Comparison of ENCODE assay signal across 10 mouse cellular contexts in the genomic region with DNA sequence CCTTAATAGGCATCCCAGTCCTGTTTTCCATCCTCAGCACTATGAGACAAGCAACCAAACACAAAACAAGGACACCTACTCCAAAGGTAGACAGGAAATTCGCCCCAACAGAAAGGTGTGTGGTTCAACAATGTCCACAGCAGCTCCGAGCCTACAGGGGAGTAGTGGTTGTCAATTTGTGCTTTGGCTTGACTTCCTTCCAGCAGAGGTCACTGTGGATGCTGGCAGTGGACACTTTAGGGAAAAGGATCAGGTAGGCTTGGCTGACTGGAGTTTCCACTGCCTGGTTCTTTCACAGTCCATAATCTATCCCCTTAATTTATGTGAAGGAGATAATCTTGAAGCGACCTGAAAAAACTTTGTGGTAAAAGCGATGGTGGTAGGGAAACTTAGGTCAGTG. TPM values are rescaled to one million over a fixed set of nuclear protein-coding genes. Genes with fewer than 3 reads are reported as not detected.
DNase-seq lines count a peak whose midpoint lies in the region; ATAC-seq and TF ChIP-seq lines count a peak whose summit lies in the region.
"Had no signal": no experiment of that assay in that cellular context is flagged by ENCODE, and none has a peak within 500 bp of the region (broad histone marks: within the 10 kb centered on the region; RNA-seq: fewer than 3 reads in every experiment).

No protein-coding gene starts in this region.

- no peaks in the 10 kb centered on the region for H3K36me3 ChIP-seq in kidney, postnatal 0 days (ENCODE audit: insufficient read depth, low read length)
- no peaks in the 10 kb centered on the region for H3K36me3 ChIP-seq in kidney, embryonic 14.5 days (ENCODE audit: control insufficient read depth, insufficient read depth, low read length)
- H3K36me3 ChIP-seq in midbrain, embryonic 14.5 days (ENCODE audit: control insufficient read depth, insufficient read depth, low read length), result no peaks in the 10 kb centered on the region

- 0 out of 2 replicates have a peak, but pooled peaks cover 6% of the 10 kb centered on the region for H3K4me1 ChIP-seq in kidney, postnatal 0 days (replicated peaks; ENCODE audit: insufficient read depth, low read length)
- peaks cover 11% of the 10 kb centered on the region; the same call in 1 of the 2 replicates for H3K4me1 ChIP-seq in kidney, embryonic 14.5 days (ENCODE audit: control insufficient read depth, insufficient read depth, low read length)
- peaks cover 26% of the 10 kb centered on the region for H3K4me1 ChIP-seq in midbrain, embryonic 14.5 days (ENCODE audit: control insufficient read depth, insufficient read depth, low read length)

- WGBS in kidney, postnatal 0 days, result 54% methylated on average over 4 of the region's 4 CpGs
- WGBS in kidney, embryonic 14.5 days, result 56% methylated on average over 4 of the region's 4 CpGs
- 61% methylated on average over 4 of the region's 4 CpGs for WGBS in midbrain, embryonic 14.5 days

- ATAC-seq in kidney, postnatal 0 days (replicated peaks; ENCODE audit: low FRiP score, low read depth), result no peak
- no peak for ATAC-seq in kidney, embryonic 14.5 days (ENCODE audit: low FRiP score, low TSS enrichment)
- no peak for ATAC-seq in midbrain, embryonic 14.5 days (ENCODE audit: low FRiP score, low TSS enrichment)

- peak; percentile 61 for TF ChIP-seq CTCF in kidney, postnatal 0 days (IDR thresholded peaks at IDR 0.05; ENCODE audit: low read depth)

- H3K27me3 ChIP-seq in kidney, postnatal 0 days (ENCODE audit: insufficient read depth, low read length), result peaks cover 16% of the 10 kb centered on the region
- peaks cover 34% of the 10 kb centered on the region for H3K27me3 ChIP-seq in kidney, embryonic 14.5 days (ENCODE audit: control insufficient read depth, insufficient read depth, low read length)
- no peaks in the 10 kb centered on the region for H3K27me3 ChIP-seq in midbrain, embryonic 14.5 days (ENCODE audit: control insufficient read depth, insufficient read depth, low read length)

- H3K27ac ChIP-seq in kidney, postnatal 0 days, result no peak overlapping the region
- H3K27ac ChIP-seq in kidney, embryonic 14.5 days (ENCODE audit: low read depth, low read length), result no peak overlapping the region
- H3K27ac ChIP-seq in midbrain, embryonic 14.5 days (replicated peaks; ENCODE audit: low read depth, low read length), result no peak overlapping the region
- H3K27ac ChIP-seq: macrophage had no signal

- no peaks in the 10 kb centered on the region for H3K9me3 ChIP-seq in kidney, postnatal 0 days (replicated peaks; ENCODE audit: low read length)
- H3K9me3 ChIP-seq in kidney, embryonic 14.5 days (ENCODE audit: control insufficient read depth, low read length), result no peaks in the 10 kb centered on the region
- H3K9me3 ChIP-seq in midbrain, embryonic 14.5 days (ENCODE audit: control insufficient read depth, low read length), result no peaks in the 10 kb centered on the region

- no peak overlapping the region for H3K4me2 ChIP-seq in kidney, postnatal 0 days (ENCODE audit: low read length)
- H3K4me2 ChIP-seq in kidney, embryonic 14.5 days (replicated peaks; ENCODE audit: low read depth, low read length), result no peak overlapping the region
- H3K4me2 ChIP-seq in midbrain, embryonic 14.5 days (ENCODE audit: low read length), result peak overlapping the region; percentile 58

- DNase-seq in adrenal gland, adult 2 months, result peak; percentile 10
- DNase-seq in adrenal gland, postnatal 4 days (ENCODE audit: low spot score in 2 of 2), result no peak
- DNase-seq in kidney, postnatal 0 days (ENCODE audit: low spot score), result no peak
- peak; percentile 40 for DNase-seq in cerebellum, adult 9-11 months
- peak; percentile 59 for DNase-seq in midbrain, embryonic 14.5 days
- no peak for DNase-seq in frontal cortex, postnatal 36 days (ENCODE audit: low spot score in 2 of 2)
- no peak for DNase-seq in layer of hippocampus, adult 9-11 months

- H3K4me3 ChIP-seq in kidney, postnatal 0 days (replicated peaks; ENCODE audit: low read depth, low read length), result no peak overlapping the region
- H3K4me3 ChIP-seq in kidney, embryonic 14.5 days (ENCODE audit: low read length), result no peak overlapping the region
- H3K4me3 ChIP-seq in midbrain, embryonic 14.5 days (replicated peaks; ENCODE audit: low read depth, low read length), result peak overlapping the region; percentile 78; the same call in 1 of the 2 replicates
- H3K4me3 ChIP-seq: erythroblast, embryonic 14.5 days had no signal

- no peak overlapping the region for H3K9ac ChIP-seq in kidney, postnatal 0 days (ENCODE audit: low read depth, low read length)
- no peak overlapping the region for H3K9ac ChIP-seq in kidney, embryonic 14.5 days (ENCODE audit: low read depth, low read length)
- H3K9ac ChIP-seq in midbrain, embryonic 14.5 days (replicated peaks; ENCODE audit: low read length), result no peak overlapping the region; the same call in 1 of the 2 replicates

RNA-seq across cellular contexts. Expression of gene Smpd3, which starts 2.6 kb away (rescaled TPM):
- 10 to 100 TPM in 1 of 2 experiments, 1 to 10 TPM in 1; 6.4 to 13.7 TPM for total RNA-seq in adrenal gland, adult 2 months (2021)
- 5.4 and 5.8 TPM in 2 replicates for polyA plus RNA-seq in adrenal gland, adult 2 months (2012; rRNA removed)
- 10 to 100 TPM; 16.4 to 17.0 TPM for total RNA-seq in adrenal gland, postnatal 4 days (2021)
- polyA plus RNA-seq in kidney, postnatal 0 days (2015; fragmentation: Nextera tagmentation; extraction: Ambion mirVana), result 0.27 and 0.42 TPM in 2 replicates
- polyA plus RNA-seq in kidney, embryonic 14.5 days (2014; fragmentation: Nextera tagmentation; extraction: Ambion mirVana), result 0.12 and 0.19 TPM in 2 replicates
- polyA plus RNA-seq in midbrain, embryonic 14.5 days (2014; fragmentation: Nextera tagmentation; extraction: Ambion mirVana), result 44.1 and 45.2 TPM in 2 replicates
- polyA plus RNA-seq: erythroblast, embryonic 14.5 days had no signal

Comparison
In these comparisons a context has a peak if more than half of its experiments do, and no peak if none do; other contexts are left out.
1. DNase-seq: peak in adrenal gland, adult 2 months (single experiment), cerebellum, adult 9-11 months (single experiment) and midbrain, embryonic 14.5 days (single experiment); none in adrenal gland, postnatal 4 days (0 of 2), kidney, postnatal 0 days (single experiment), frontal cortex, postnatal 36 days (0 of 2) and layer of hippocampus, adult 9-11 months (single experiment).